Mouse (Mus musculus) liver, adult 2 months (tissue): Measurements from ENCODE around the gene Ccdc66. TPM values are rescaled to one million over a fixed set of nuclear protein-coding genes. Genes with fewer than 3 reads are reported as not detected.

Experiments used
- DNase-seq: peaks from one replicate; pipeline ENCODE4 v3.0.0-alpha.2; 2011; ENCODE audit warnings: low read depth, low spot score; ENCODE audit errors: extremely low read depth
- H3K27ac ChIP-seq: fragments of 200-500 bp; replicated peaks from 2 replicates; pipeline ENCODE4 v1.5.1; 2012; ENCODE audit warnings: low read depth, mild to moderate bottlenecking, control low read depth, inconsistent platforms, low read length; ENCODE audit not compliant: insufficient read depth
- H3K27me3 ChIP-seq: fragments of 200-500 bp; 2 replicates; pipeline ENCODE4 v1.6.1; 2012; ENCODE audit warnings: mild to moderate bottlenecking, moderate library complexity, low read length, inconsistent platforms; ENCODE audit not compliant: control insufficient read depth, insufficient read depth
- H3K36me3 ChIP-seq: fragments of 200-500 bp; 2 replicates; pipeline ENCODE4 v1.6.1; 2012; ENCODE audit warnings: low read length, inconsistent platforms; ENCODE audit not compliant: control insufficient read depth, insufficient read depth
- H3K4me1 ChIP-seq: fragments of 200-500 bp; 2 replicates; pipeline ENCODE4 v1.6.1; 2011; ENCODE audit warnings: low read length; ENCODE audit not compliant: control insufficient read depth, insufficient read depth
- H3K4me3 ChIP-seq: fragments of 200-500 bp; 2 replicates; pipeline ENCODE4 v1.5.1; 2011; ENCODE audit warnings: low read depth, mild to moderate bottlenecking, control low read depth, low read length, moderate library complexity; ENCODE audit not compliant: insufficient read depth
- H3K79me2 ChIP-seq: fragments of 200-500 bp; 2 replicates; pipeline ENCODE4 v1.6.1; 2012; ENCODE audit warnings: inconsistent platforms, mild to moderate bottlenecking, low read length, moderate library complexity; ENCODE audit not compliant: control insufficient read depth, insufficient read depth
- H3K9ac ChIP-seq: fragments of 200-500 bp; 2 replicates; pipeline ENCODE4 v1.6.1; 2012; ENCODE audit warnings: low read depth, mild to moderate bottlenecking, control low read depth, inconsistent platforms, low read length
- CTCF ChIP-seq: fragments of 200-500 bp; IDR thresholded peaks from 2 replicates; pipeline ENCODE4 v1.5.1; 2011; ENCODE audit warnings: low read depth, low read length, control low read depth
- POLR2A ChIP-seq: fragments of 200-500 bp; IDR thresholded peaks from 2 replicates; pipeline ENCODE4 v1.6.1; 2011; ENCODE audit warnings: low read length, control low read depth; ENCODE audit not compliant: insufficient read depth; ENCODE audit errors: extremely low read depth
- WGBS: fragments of 180-500 bp; shearing (Covaris S2); methylation state at CpG from one replicate; pipeline ENCODE4 v1.1.7; 2018; 5-methylcytosine and 5-hydroxymethylcytosine counted together
- polyA plus RNA-seq: library from polyadenylated mRNA; depleted of rRNA; stranded (reverse); fragments of >200 nt; gene quantifications from 2 replicates; pipeline ENCODE4 v1.2.3, GENCODE M21; 2012
- total RNA-seq: library from RNA; depleted of rRNA; stranded (reverse); fragments of >200 nt; gene quantifications from 2 replicates; pipeline ENCODE4 v1.2.3, GENCODE M21; 2014

Gene Ccdc66
- total and polyA plus RNA-seq, 2 experiments: 0.61 to 2.8 TPM

- peaks cover 28% of the 10 kb centered on the region for H3K36me3 ChIP-seq
- no peak for DNase-seq
- H3K9ac ChIP-seq: no peak overlapping the region
- no peaks in the 10 kb centered on the region for H3K79me2 ChIP-seq
- H3K4me1 ChIP-seq: no peaks in the 10 kb centered on the region
- TF ChIP-seq CTCF (peak; percentile 1; the same call in 1 of the 2 replicates), POLR2A (no peak)
- no peak overlapping the region for H3K4me3 ChIP-seq
- no peaks in the 10 kb centered on the region for H3K27me3 ChIP-seq
- 93% methylated on average over 4 of the region's 4 CpGs for WGBS
- no peak overlapping the region for H3K27ac ChIP-seq
Observed at GRCm38 (mm10) chr14:27493516-27493915, 14.7 kb downstream of the Ccdc66 start.

- Histone ChIP-seq H3K36me3 (peaks cover 35% of the 10 kb centered on the region), H3K27me3 (no peaks in the 10 kb centered on the region), H3K27ac (no peak overlapping the region), H3K79me2 (no peaks in the 10 kb centered on the region), H3K4me1 (no peaks in the 10 kb centered on the region), H3K9ac (no peak overlapping the region), H3K4me3 (no peak overlapping the region)
- WGBS: 95% methylated on average over 5 of the region's 5 CpGs
- TF ChIP-seq POLR2A: no peak
- no peak for TF ChIP-seq CTCF
- no peak for DNase-seq
Observed at GRCm38 (mm10) chr14:27491399-27491798, 16.9 kb downstream of the Ccdc66 start.

GRCm38 (mm10) chr14:27446963-27447362, 61.3 kb downstream of the Ccdc66 start:
- H3K4me3 ChIP-seq: no peak overlapping the region
- H3K27ac ChIP-seq: no peak overlapping the region
- no peak for TF ChIP-seq POLR2A
- TF ChIP-seq CTCF: no peak
- no peak overlapping the region for H3K9ac ChIP-seq
- H3K4me1 ChIP-seq: no peaks in the 10 kb centered on the region
- no peaks in the 10 kb centered on the region for H3K79me2 ChIP-seq
- peaks cover 43% of the 10 kb centered on the region for H3K36me3 ChIP-seq
- no peaks in the 10 kb centered on the region for H3K27me3 ChIP-seq
- DNase-seq: no peak
- 87% methylated on average over 4 of the region's 4 CpGs for WGBS

GRCm38 (mm10) chr14:27444851-27445281, 63.4 kb downstream of the Ccdc66 start:
- 97% methylated on average over 2 of the region's 2 CpGs for WGBS
- H3K36me3 ChIP-seq: peaks cover 53% of the 10 kb centered on the region

GRCm38 (mm10) chr14:27440921-27441320, 67.3 kb downstream of the Ccdc66 start:
- H3K4me1 ChIP-seq: peaks cover 3% of the 10 kb centered on the region; the same call in 1 of the 2 replicates
- DNase-seq: peak; percentile 58
- no peak overlapping the region for H3K9ac ChIP-seq
- no peaks in the 10 kb centered on the region for H3K27me3 ChIP-seq
- TF ChIP-seq POLR2A (no peak), CTCF (no peak)
- H3K4me3 ChIP-seq: no peak overlapping the region
- H3K79me2 ChIP-seq: peaks cover 3% of the 10 kb centered on the region; the same call in 1 of the 2 replicates
- H3K36me3 ChIP-seq: peaks cover 43% of the 10 kb centered on the region
- no peak overlapping the region for H3K27ac ChIP-seq

More at GRCm38 (mm10) chr14:27444851-27445281, 63.4 kb downstream of the Ccdc66 start:
- DNase-seq: no peak
- Histone ChIP-seq H3K79me2 (no peaks in the 10 kb centered on the region), H3K9ac (no peak overlapping the region), H3K27me3 (no peaks in the 10 kb centered on the region), H3K27ac (no peak overlapping the region), H3K4me1 (no peaks in the 10 kb centered on the region), H3K4me3 (no peak overlapping the region)
- TF ChIP-seq POLR2A (no peak), CTCF (no peak)

GRCm38 (mm10) chr14:27436826-27437225, 71.4 kb downstream of the Ccdc66 start:
- WGBS: 60% methylated on average over 3 of the region's 3 CpGs
- Histone ChIP-seq H3K4me3 (no peak overlapping the region), H3K79me2 (peaks cover 3% of the 10 kb centered on the region; the same call in 1 of the 2 replicates), H3K9ac (no peak overlapping the region), H3K27me3 (no peaks in the 10 kb centered on the region), H3K36me3 (peaks cover 19% of the 10 kb centered on the region), H3K27ac (peak overlapping the region; percentile 55), H3K4me1 (peaks cover 5% of the 10 kb centered on the region; the same call in 1 of the 2 replicates)
- DNase-seq: peak; percentile 75
- TF ChIP-seq CTCF (no peak), POLR2A (no peak)
